Mouse (Mus musculus): ENCODE measurements at regions not wholly inside any gene's neighbourhood (a gene's known extent, or its start where the extent isn't known, plus 50 kb on each side); places are given as distances from the start of the nearest gene placed in this dataset.

GRCm38 (mm10) chr10:99430175-99430574 lies 167.1 kb downstream of the Dusp6 start:
- Histone ChIP-seq H3K4me1 (ENCODE audit: control insufficient read depth, insufficient read depth, low read length) (no peaks in the 10 kb centered on the region), H3K27ac (ENCODE audit: insufficient read depth, low read length) (no peak overlapping the region), H3K27me3 (ENCODE audit: control insufficient read depth, insufficient read depth, low read length, poor library complexity, severe bottlenecking) (no peaks in the 10 kb centered on the region), H3K9me3 (replicated peaks; ENCODE audit: control insufficient read depth, insufficient read depth, low read length, poor library complexity, severe bottlenecking) (no peaks in the 10 kb centered on the region), H3K36me3 (ENCODE audit: control insufficient read depth, insufficient read depth, low read length, poor library complexity, severe bottlenecking) (no peaks in the 10 kb centered on the region), H3K4me3 (ENCODE audit: low read depth, low read length) (no peak overlapping the region), H3K9ac (ENCODE audit: low read depth, poor library complexity, severe bottlenecking) (no peak overlapping the region)
- no peak for TF ChIP-seq POLR2A (IDR thresholded peaks at IDR 0.05; ENCODE audit: insufficient read depth, low read length)
- TF ChIP-seq CTCF (IDR thresholded peaks at IDR 0.05; ENCODE audit: low read depth, low read length) = no peak
- TF ChIP-seq EP300 (IDR thresholded peaks at IDR 0.05; ENCODE audit: insufficient read depth, low read depth, low read length) = no peak

- H3K4me3 ChIP-seq (ENCODE audit: low read depth, low read length) = no peak overlapping the region
- no peaks in the 10 kb centered on the region for H3K9me3 ChIP-seq (replicated peaks; ENCODE audit: control insufficient read depth, insufficient read depth, low read length, poor library complexity, severe bottlenecking)
- H3K27ac ChIP-seq (ENCODE audit: insufficient read depth, low read length) = no peak overlapping the region
- TF ChIP-seq POLR2A (IDR thresholded peaks at IDR 0.05; ENCODE audit: insufficient read depth, low read length) (no peak), CTCF (IDR thresholded peaks at IDR 0.05; ENCODE audit: low read depth, low read length) (no peak), EP300 (IDR thresholded peaks at IDR 0.05; ENCODE audit: insufficient read depth, low read depth, low read length) (no peak)
- no peaks in the 10 kb centered on the region for H3K36me3 ChIP-seq (ENCODE audit: control insufficient read depth, insufficient read depth, low read length, poor library complexity, severe bottlenecking)
- H3K9ac ChIP-seq (ENCODE audit: low read depth, poor library complexity, severe bottlenecking) = no peak overlapping the region
- no peaks in the 10 kb centered on the region for H3K27me3 ChIP-seq (ENCODE audit: control insufficient read depth, insufficient read depth, low read length, poor library complexity, severe bottlenecking)
- no peaks in the 10 kb centered on the region for H3K4me1 ChIP-seq (ENCODE audit: control insufficient read depth, insufficient read depth, low read length)
Observed at GRCm38 (mm10) chr10:99430669-99431561, 167.9 kb downstream of the Dusp6 start.

- Histone ChIP-seq H3K4me3 (ENCODE audit: low read depth, low read length) (no peak overlapping the region), H3K27me3 (ENCODE audit: control insufficient read depth, insufficient read depth, low read length, poor library complexity, severe bottlenecking) (no peaks in the 10 kb centered on the region), H3K27ac (ENCODE audit: insufficient read depth, low read length) (no peak overlapping the region), H3K36me3 (ENCODE audit: control insufficient read depth, insufficient read depth, low read length, poor library complexity, severe bottlenecking) (no peaks in the 10 kb centered on the region), H3K9ac (ENCODE audit: low read depth, poor library complexity, severe bottlenecking) (no peak overlapping the region), H3K4me1 (ENCODE audit: control insufficient read depth, insufficient read depth, low read length) (no peaks in the 10 kb centered on the region), H3K9me3 (replicated peaks; ENCODE audit: control insufficient read depth, insufficient read depth, low read length, poor library complexity, severe bottlenecking) (no peaks in the 10 kb centered on the region)
- TF ChIP-seq EP300 (IDR thresholded peaks at IDR 0.05; ENCODE audit: insufficient read depth, low read depth, low read length) (no peak), CTCF (IDR thresholded peaks at IDR 0.05; ENCODE audit: low read depth, low read length) (no peak), POLR2A (IDR thresholded peaks at IDR 0.05; ENCODE audit: insufficient read depth, low read length) (no peak)
Observed at GRCm38 (mm10) chr10:99437060-99437459, 174.0 kb downstream of the Dusp6 start.

GRCm38 (mm10) chr10:99440169-99440568 lies 177.1 kb downstream of the Dusp6 start:
- H3K36me3 ChIP-seq (ENCODE audit: control insufficient read depth, insufficient read depth, low read length, poor library complexity, severe bottlenecking) = no peaks in the 10 kb centered on the region
- H3K27me3 ChIP-seq (ENCODE audit: control insufficient read depth, insufficient read depth, low read length, poor library complexity, severe bottlenecking) = no peaks in the 10 kb centered on the region
- TF ChIP-seq EP300 (IDR thresholded peaks at IDR 0.05; ENCODE audit: insufficient read depth, low read depth, low read length) = no peak
- TF ChIP-seq CTCF (IDR thresholded peaks at IDR 0.05; ENCODE audit: low read depth, low read length) = no peak
- no peak for TF ChIP-seq POLR2A (IDR thresholded peaks at IDR 0.05; ENCODE audit: insufficient read depth, low read length)
- no peak overlapping the region for H3K9ac ChIP-seq (ENCODE audit: low read depth, poor library complexity, severe bottlenecking)
- H3K9me3 ChIP-seq (replicated peaks; ENCODE audit: control insufficient read depth, insufficient read depth, low read length, poor library complexity, severe bottlenecking) = no peaks in the 10 kb centered on the region
- H3K4me3 ChIP-seq (ENCODE audit: low read depth, low read length) = no peak overlapping the region
- H3K27ac ChIP-seq (ENCODE audit: insufficient read depth, low read length) = no peak overlapping the region
- no peaks in the 10 kb centered on the region for H3K4me1 ChIP-seq (ENCODE audit: control insufficient read depth, insufficient read depth, low read length)

- H3K4me1 ChIP-seq (ENCODE audit: control insufficient read depth, insufficient read depth, low read length) = no peaks in the 10 kb centered on the region
- H3K4me3 ChIP-seq (ENCODE audit: low read depth, low read length) = no peak overlapping the region
- no peak for TF ChIP-seq EP300 (IDR thresholded peaks at IDR 0.05; ENCODE audit: insufficient read depth, low read depth, low read length)
- no peak for TF ChIP-seq CTCF (IDR thresholded peaks at IDR 0.05; ENCODE audit: low read depth, low read length)
- no peak for TF ChIP-seq POLR2A (IDR thresholded peaks at IDR 0.05; ENCODE audit: insufficient read depth, low read length)
- H3K36me3 ChIP-seq (ENCODE audit: control insufficient read depth, insufficient read depth, low read length, poor library complexity, severe bottlenecking) = no peaks in the 10 kb centered on the region
- no peaks in the 10 kb centered on the region for H3K9me3 ChIP-seq (replicated peaks; ENCODE audit: control insufficient read depth, insufficient read depth, low read length, poor library complexity, severe bottlenecking)
- no peak overlapping the region for H3K9ac ChIP-seq (ENCODE audit: low read depth, poor library complexity, severe bottlenecking)
- no peaks in the 10 kb centered on the region for H3K27me3 ChIP-seq (ENCODE audit: control insufficient read depth, insufficient read depth, low read length, poor library complexity, severe bottlenecking)
- no peak overlapping the region for H3K27ac ChIP-seq (ENCODE audit: insufficient read depth, low read length)
Observed at GRCm38 (mm10) chr10:99441014-99441413, 178.0 kb downstream of the Dusp6 start.

GRCm38 (mm10) chr10:99441931-99442330 lies 178.9 kb downstream of the Dusp6 start:
- H3K27ac ChIP-seq (ENCODE audit: insufficient read depth, low read length) = no peak overlapping the region
- TF ChIP-seq CTCF (IDR thresholded peaks at IDR 0.05; ENCODE audit: low read depth, low read length) (no peak), EP300 (IDR thresholded peaks at IDR 0.05; ENCODE audit: insufficient read depth, low read depth, low read length) (no peak)
- H3K36me3 ChIP-seq (ENCODE audit: control insufficient read depth, insufficient read depth, low read length, poor library complexity, severe bottlenecking) = no peaks in the 10 kb centered on the region
- H3K27me3 ChIP-seq (ENCODE audit: control insufficient read depth, insufficient read depth, low read length, poor library complexity, severe bottlenecking) = no peaks in the 10 kb centered on the region
- no peak overlapping the region for H3K4me3 ChIP-seq (ENCODE audit: low read depth, low read length)
- no peak overlapping the region for H3K9ac ChIP-seq (ENCODE audit: low read depth, poor library complexity, severe bottlenecking)
- H3K9me3 ChIP-seq (replicated peaks; ENCODE audit: control insufficient read depth, insufficient read depth, low read length, poor library complexity, severe bottlenecking) = no peaks in the 10 kb centered on the region
- no peaks in the 10 kb centered on the region for H3K4me1 ChIP-seq (ENCODE audit: control insufficient read depth, insufficient read depth, low read length)

Measured in ES-Bruce4 (cell line).